13 mouse cellular contexts compared by ENCODE assay signal in the genomic region with DNA sequence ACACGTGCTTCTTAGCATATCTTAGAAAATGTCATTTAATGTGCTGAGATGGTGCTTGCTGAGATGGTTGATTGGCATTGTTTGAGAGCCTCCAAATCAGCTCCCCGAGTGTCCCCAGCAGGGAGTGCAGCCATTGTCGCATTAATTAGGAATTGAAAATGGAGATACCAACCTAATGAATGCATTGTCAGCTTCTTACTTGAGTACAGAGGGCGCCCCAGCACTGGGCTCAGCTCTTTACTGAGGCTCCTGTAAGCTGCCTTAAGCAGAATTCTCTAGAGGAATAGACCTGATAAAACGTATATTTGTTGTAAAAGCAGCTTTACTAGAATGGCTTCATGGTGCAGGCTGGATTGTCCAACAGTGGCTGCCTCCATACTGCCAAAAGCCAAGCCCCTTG.
DNase-seq lines count a peak whose midpoint lies in the region; ATAC-seq and TF ChIP-seq lines count a peak whose summit lies in the region.
"Had no signal": no experiment of that assay in that cellular context is flagged by ENCODE, and none has a peak within 500 bp of the region (broad histone marks: within the 10 kb centered on the region; RNA-seq: fewer than 3 reads in every experiment).

No protein-coding gene starts in this region.

- H3K9ac ChIP-seq in heart, postnatal 0 days (replicated peaks; ENCODE audit: low read depth, low read length) = no peak overlapping the region
- H3K9ac ChIP-seq in neural tube, embryonic 15.5 days (replicated peaks) = no peak overlapping the region
- no peak overlapping the region for H3K9ac ChIP-seq in liver, embryonic 11.5 days (ENCODE audit: low read depth, low read length)
- H3K9ac ChIP-seq: embryonic facial prominence, embryonic 13.5 days; neural tube, embryonic 12.5 days had no signal

- no peak for TF ChIP-seq EP300 in heart, postnatal 0 days (IDR thresholded peaks at IDR 0.05; ENCODE audit: low read depth)

- TF ChIP-seq CTCF in heart, postnatal 0 days (IDR thresholded peaks at IDR 0.05; ENCODE audit: low read depth) = peak; percentile 32

- H3K27ac ChIP-seq in heart, postnatal 0 days (ENCODE audit: low read depth) = no peak overlapping the region
- no peak overlapping the region for H3K27ac ChIP-seq in neural tube, embryonic 15.5 days (replicated peaks)
- H3K27ac ChIP-seq in liver, embryonic 11.5 days (ENCODE audit: low read depth, low read length) = no peak overlapping the region
- H3K27ac ChIP-seq: embryonic facial prominence, embryonic 13.5 days; neural tube, embryonic 12.5 days had no signal

- no peaks in the 10 kb centered on the region for H3K27me3 ChIP-seq in heart, postnatal 0 days (ENCODE audit: control insufficient read depth, insufficient read depth, low read length)
- no peaks in the 10 kb centered on the region for H3K27me3 ChIP-seq in neural tube, embryonic 15.5 days (replicated peaks)
- H3K27me3 ChIP-seq in liver, embryonic 11.5 days (replicated peaks; ENCODE audit: control insufficient read depth, insufficient read depth, low read length) = no peaks in the 10 kb centered on the region
- H3K27me3 ChIP-seq: embryonic facial prominence, embryonic 13.5 days; neural tube, embryonic 12.5 days had no signal

- no peaks in the 10 kb centered on the region for H3K36me3 ChIP-seq in heart, postnatal 0 days (replicated peaks; ENCODE audit: control insufficient read depth, insufficient read depth, low read length)
- H3K36me3 ChIP-seq in neural tube, embryonic 15.5 days = no peaks in the 10 kb centered on the region
- no peaks in the 10 kb centered on the region for H3K36me3 ChIP-seq in liver, embryonic 11.5 days (ENCODE audit: control insufficient read depth, insufficient read depth, low read length)
- H3K36me3 ChIP-seq: embryonic facial prominence, embryonic 13.5 days; neural tube, embryonic 12.5 days had no signal

- H3K4me3 ChIP-seq in heart, postnatal 0 days (ENCODE audit: low read depth, low read length) = no peak overlapping the region
- no peak overlapping the region for H3K4me3 ChIP-seq in neural tube, embryonic 15.5 days (replicated peaks)
- H3K4me3 ChIP-seq in liver, embryonic 11.5 days (ENCODE audit: low read depth, low read length) = no peak overlapping the region
- H3K4me3 ChIP-seq: embryonic facial prominence, embryonic 13.5 days; neural tube, embryonic 12.5 days had no signal

- no peak for ATAC-seq in heart, postnatal 0 days (ENCODE audit: insufficient read depth, low read depth)
- peak; percentile 47; the same call in 1 of the 2 replicates for ATAC-seq in neural tube, embryonic 15.5 days (ENCODE audit: low FRiP score)
- ATAC-seq in liver, embryonic 11.5 days (replicated peaks; ENCODE audit: low FRiP score) = no peak

- WGBS in heart, postnatal 0 days = 15% methylated on average over 5 of the region's 5 CpGs
- 12% methylated on average over 5 of the region's 5 CpGs for WGBS in neural tube, embryonic 15.5 days
- 23% methylated on average over 5 of the region's 5 CpGs for WGBS in liver, embryonic 11.5 days

- H3K4me1 ChIP-seq in heart, postnatal 0 days (ENCODE audit: control insufficient read depth, insufficient read depth) = no peaks in the 10 kb centered on the region
- H3K4me1 ChIP-seq in neural tube, embryonic 15.5 days = peaks cover 14% of the 10 kb centered on the region
- no peaks in the 10 kb centered on the region for H3K4me1 ChIP-seq in liver, embryonic 11.5 days (replicated peaks; ENCODE audit: control insufficient read depth, insufficient read depth, low read length)
- H3K4me1 ChIP-seq: embryonic facial prominence, embryonic 13.5 days had no signal

- H3K4me2 ChIP-seq in heart, postnatal 0 days (ENCODE audit: low read depth, low read length) = no peak overlapping the region
- no peak overlapping the region for H3K4me2 ChIP-seq in neural tube, embryonic 15.5 days
- H3K4me2 ChIP-seq in liver, embryonic 11.5 days = no peak overlapping the region
- H3K4me2 ChIP-seq: embryonic facial prominence, embryonic 13.5 days; neural tube, embryonic 12.5 days had no signal

- DNase-seq in heart, postnatal 0 days (ENCODE audit: low spot score) = peak; percentile 13
- no peak for DNase-seq in heart, adult 8-10 months (ENCODE audit: low spot score)
- DNase-seq in neural tube, embryonic 10.5 days (ENCODE audit: extremely low spot score, low spot score) = no peak
- DNase-seq in left cerebral cortex, adult 11 months (ENCODE audit: low spot score) = peak; percentile 16
- peak; percentile 40 for DNase-seq in telencephalon, adult 2 months (ENCODE audit: low read depth, low spot score)
- no peak for DNase-seq in ovary, adult 18-20 months (ENCODE audit: low spot score)
- no peak for DNase-seq in liver, embryonic 11.5 days (ENCODE audit: low spot score)
- DNase-seq: adrenal gland, postnatal 14 days; heart, postnatal 14 days; thymus, postnatal 36 days had no signal

- H3K9me3 ChIP-seq in heart, postnatal 0 days (replicated peaks; ENCODE audit: control insufficient read depth, low read length) = 0 out of 2 replicates have a peak, but pooled peaks cover 3% of the 10 kb centered on the region
- H3K9me3 ChIP-seq in neural tube, embryonic 15.5 days (replicated peaks) = no peaks in the 10 kb centered on the region
- no peaks in the 10 kb centered on the region for H3K9me3 ChIP-seq in liver, embryonic 11.5 days (ENCODE audit: control insufficient read depth, low read length)
- H3K9me3 ChIP-seq: embryonic facial prominence, embryonic 13.5 days; neural tube, embryonic 12.5 days had no signal

Comparison
In these comparisons a context has a peak if more than half of its experiments do, and no peak if none do; other contexts are left out.
1. DNase-seq: peak in heart, postnatal 0 days (single experiment), left cerebral cortex, adult 11 months (single experiment) and telencephalon, adult 2 months (single experiment); none in heart, adult 8-10 months (single experiment), neural tube, embryonic 10.5 days (single experiment), ovary, adult 18-20 months (single experiment) and liver, embryonic 11.5 days (single experiment).